Mouse (Mus musculus) cerebellum, adult 11 months (tissue): ENCODE data around the gene Suclg1.

ENCODE experiments used
- DNase-seq: peaks from one replicate; pipeline ENCODE4 v3.0.0; 2022

The Suclg1 gene

DNA sequence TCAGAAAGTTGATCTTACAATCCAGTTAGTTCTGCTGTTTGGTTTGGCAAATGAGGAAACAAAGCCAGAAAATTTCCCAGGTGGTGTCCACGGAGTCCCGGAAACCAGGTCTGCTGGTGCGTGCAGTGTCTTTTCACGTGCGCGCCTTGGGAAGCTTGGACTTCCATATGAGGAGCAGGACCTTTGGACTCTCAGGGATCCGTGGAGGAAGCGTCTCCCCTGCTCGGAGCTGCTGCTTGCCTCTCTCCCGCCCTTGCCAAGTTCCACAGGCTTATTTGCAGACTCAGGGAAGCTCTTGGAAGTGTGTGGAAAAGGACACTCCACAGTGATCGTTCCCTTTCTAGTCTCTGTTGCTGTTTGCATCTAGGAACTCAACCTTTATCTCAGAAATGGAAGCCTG lies 3.2 kb downstream of the Suclg1 start:
- DNase-seq: no peak

DNA sequence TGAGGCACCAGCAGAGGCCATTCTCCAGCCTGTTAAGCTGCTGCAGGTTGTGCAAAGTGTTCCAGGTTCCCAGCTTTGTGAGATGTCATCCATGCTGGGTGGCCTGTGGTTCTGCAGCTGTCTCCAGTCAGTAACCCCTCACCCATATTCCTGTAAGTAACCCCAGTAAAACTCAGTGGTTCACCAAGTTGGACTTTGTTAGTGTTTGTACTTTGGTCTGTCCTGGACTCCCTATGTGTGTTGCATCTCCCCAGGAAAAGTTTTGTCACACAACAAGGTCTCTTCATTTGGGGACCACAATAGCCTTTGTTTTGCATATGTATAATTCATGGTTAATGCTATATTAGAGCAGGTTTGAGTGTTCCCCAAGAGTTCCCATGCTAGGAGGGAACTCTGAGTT lies 4.2 kb downstream of the Suclg1 start:
- DNase-seq: no peak

GRCm38 (mm10) chr6:73253006-73253405 lies 4.8 kb downstream of the Suclg1 start:
- DNase-seq: no peak

- no peak for DNase-seq
These were observed 5.4 kb downstream of the Suclg1 start for GRCm38 (mm10) chr6:73253584-73253983.

- DNase-seq: no peak
These were observed 6.4 kb downstream of the Suclg1 start for GRCm38 (mm10) chr6:73254307-73255228.

DNA sequence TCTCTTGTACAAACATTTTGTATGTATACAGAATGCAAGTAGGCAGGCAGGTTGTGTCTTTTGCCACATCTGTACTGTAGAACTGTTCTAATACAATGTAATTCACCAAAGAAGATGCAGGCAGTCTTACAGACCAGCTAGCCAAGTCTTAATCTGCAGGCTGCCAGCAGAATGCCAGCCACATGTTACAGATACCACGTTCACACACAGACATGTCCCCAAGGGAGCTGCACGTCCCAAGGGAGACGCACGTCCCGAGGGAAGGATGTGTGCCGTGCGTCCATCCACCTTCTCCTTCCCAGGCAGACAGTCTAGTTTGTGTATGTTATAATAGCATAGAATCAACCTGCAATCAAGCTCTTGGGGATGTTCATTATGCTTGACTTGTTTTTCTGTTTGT lies 8.9 kb downstream of the Suclg1 start:
- DNase-seq: no peak

DNA sequence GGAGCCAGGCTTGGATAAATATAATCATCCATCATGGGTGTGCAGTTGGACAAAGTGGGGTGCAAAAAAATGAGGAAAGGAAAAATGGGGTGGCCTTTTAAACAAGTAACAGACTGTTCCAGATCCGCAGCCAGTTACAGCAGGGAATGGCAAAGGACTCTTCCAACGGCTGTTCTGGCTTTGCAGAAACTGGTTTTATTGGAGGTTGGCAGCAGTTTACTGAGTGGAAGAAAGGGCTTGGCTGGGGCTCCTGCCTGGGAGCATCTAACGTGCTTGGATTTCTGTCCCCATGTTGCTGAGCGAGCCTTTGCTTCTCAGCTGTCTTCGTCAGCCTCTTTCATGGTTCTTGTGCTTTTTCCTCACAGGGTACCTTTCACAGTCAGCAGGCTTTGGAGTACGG lies 11.9 kb downstream of the Suclg1 start:
- no peak for DNase-seq

- DNase-seq: no peak
These were observed 16.6 kb downstream of the Suclg1 start for GRCm38 (mm10) chr6:73264801-73265200.

DNA sequence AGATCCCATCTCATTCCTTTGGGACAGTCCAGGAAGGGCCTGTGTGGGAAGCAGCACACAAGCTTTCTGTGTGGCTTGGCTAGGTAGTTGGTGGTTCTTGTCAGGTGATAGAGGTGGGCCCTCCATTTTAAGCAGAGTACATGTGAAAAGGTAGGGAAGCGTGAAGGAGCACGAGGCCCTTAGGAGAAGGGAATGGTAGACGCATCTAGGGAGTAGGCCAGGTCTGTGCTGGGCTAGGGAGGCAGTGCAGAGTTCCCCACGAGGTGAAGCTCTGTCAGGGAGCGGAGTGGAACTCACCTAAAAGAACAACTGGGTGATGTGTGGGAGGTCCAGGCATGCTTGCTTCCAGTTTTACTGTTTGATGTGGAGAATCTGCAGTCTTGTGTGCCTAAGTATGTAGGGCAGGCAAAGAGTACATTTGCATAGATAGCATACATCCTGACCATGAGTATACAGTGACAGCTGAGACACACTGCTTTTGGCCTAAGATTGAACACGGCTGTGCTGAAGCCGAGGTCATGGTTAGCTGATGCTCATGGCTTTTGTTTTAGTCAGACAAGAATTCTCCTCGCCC lies 19.6 kb downstream of the Suclg1 start:
- DNase-seq: no peak

DNA sequence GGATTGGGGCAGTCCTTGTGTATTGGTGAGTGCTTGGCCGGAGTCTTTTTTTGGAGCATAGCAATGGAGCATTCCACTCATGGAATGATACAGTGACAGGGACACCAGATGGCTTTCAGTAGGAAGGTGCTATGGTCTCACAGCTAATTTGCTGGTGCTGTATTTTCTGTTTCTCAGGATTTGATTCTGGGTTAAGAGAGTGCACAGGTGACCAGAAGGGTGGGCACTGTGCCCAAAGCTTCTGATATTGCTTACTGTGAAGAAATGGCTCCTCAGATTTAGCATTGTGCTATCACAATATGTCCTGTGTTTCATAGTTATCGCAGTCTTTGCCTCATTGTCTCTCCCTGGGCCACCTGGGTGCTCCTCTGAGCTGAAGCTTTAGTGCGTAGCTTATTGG lies 21.2 kb downstream of the Suclg1 start:
- peak; percentile 32 for DNase-seq

GRCm38 (mm10) chr6:73271546-73272091 lies 23.4 kb downstream of the Suclg1 start:
- no peak for DNase-seq

- DNase-seq: no peak
These were observed 26.8 kb downstream of the Suclg1 start for GRCm38 (mm10) chr6:73275002-73275401.

- DNase-seq: no peak
These were observed 31.5 kb downstream of the Suclg1 start for GRCm38 (mm10) chr6:73279681-73280080.

DNA sequence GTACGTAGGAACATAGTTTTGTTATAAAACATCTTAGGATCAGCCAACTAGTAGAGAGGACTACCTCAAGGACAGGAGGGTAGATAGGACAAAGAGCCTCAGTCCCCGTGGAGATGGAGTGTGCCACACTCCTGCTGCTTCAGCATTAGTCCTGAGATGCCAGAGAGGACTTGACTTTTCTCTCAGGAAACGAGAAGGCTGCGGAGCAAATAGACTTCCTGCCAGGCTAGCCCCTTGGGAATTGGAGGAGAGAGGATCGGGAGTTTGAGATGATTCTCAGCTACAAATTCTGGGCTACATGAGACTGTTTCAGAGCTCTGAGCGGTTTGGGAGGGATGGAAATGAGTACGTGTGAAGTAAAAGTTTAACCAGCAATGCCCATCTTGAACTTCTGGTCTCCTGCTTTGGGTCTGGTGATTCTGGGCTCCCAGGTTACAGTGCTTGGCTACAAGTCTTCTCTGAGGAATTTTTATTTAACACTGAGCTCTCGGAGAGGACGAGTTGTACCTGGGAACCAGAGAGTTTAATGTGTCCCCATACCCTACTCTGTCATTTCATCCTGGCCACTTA lies 32.4 kb downstream of the Suclg1 start:
- DNase-seq: no peak

DNA sequence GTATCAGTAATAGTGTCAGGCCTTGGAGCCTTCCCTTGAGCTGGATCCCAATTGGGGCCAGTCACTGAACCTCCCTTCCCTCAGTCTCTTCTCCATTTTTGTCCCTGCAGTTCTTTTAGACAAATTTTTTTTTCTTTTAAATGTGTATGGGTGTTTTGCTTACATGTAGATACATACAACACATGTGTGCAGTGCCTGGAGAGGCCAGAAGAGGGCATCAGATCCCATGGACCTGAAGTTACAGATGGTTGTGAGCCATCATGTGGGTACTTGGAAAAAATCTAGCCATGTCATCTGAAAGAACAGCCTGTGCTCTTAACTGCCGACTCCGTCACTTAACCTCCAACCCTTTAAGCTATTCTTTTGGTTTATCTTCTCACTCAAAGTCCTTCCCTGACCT lies 38.1 kb downstream of the Suclg1 start:
- no peak for DNase-seq

GRCm38 (mm10) chr6:73306837-73307236 lies 58.7 kb downstream of the Suclg1 start:
- no peak for DNase-seq

GRCm38 (mm10) chr6:73308685-73309520 lies 60.7 kb downstream of the Suclg1 start:
- no peak for DNase-seq

DNA sequence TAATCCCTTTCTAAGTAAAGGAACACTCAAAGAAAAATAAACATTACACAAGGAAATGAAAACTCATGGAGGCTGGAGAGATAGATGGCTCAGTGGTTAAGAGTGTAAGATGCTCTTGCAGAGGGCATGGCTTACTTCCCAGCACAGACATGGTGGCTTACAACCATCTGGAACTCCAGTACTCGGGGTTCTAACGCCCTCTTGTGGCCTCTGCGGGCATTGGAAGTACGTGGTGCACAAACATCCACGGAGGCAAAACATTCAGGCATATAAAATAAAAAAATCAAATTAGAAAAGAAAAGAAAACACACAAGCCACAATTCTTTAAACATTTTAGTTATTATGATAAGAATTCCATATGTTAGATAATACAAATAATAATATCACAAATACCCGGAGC lies 63.2 kb downstream of the Suclg1 start:
- no peak for DNase-seq

- no peak for DNase-seq
These were observed 63.6 kb downstream of the Suclg1 start for GRCm38 (mm10) chr6:73311786-73312185.

GRCm38 (mm10) chr6:73314923-73315603 lies 66.9 kb downstream of the Suclg1 start:
- peak; percentile 2 for DNase-seq

GRCm38 (mm10) chr6:73322306-73322705 lies 74.1 kb downstream of the Suclg1 start:
- no peak for DNase-seq
